Mouse (Mus musculus): ENCODE measurements around the gene Lrrc1. TPM values are rescaled to one million over a fixed set of nuclear protein-coding genes. Genes with fewer than 3 reads are reported as not detected.
"Not testable (repeated sequence)": the region's sequence is repeated elsewhere in the genome, so short reads cannot be mapped to it uniquely, and the experiment has no call there.

The Lrrc1 gene
- 10 to 100 TPM; 10.0 to 15.1 TPM for total RNA-seq (2021)
- 10.7 and 22.8 TPM in 2 replicates for polyA plus RNA-seq (2012; rRNA removed)
- long read RNA-seq, transcript Lrrc1-205 (14 exons, 3,121 nt), result major isoform, 10 of 14 reads
- long read RNA-seq, partial matches to known transcripts, result 1 of 14 reads
- long read RNA-seq, other reads (novel, unspliced or antisense), result 3 of 14 reads

DNA sequence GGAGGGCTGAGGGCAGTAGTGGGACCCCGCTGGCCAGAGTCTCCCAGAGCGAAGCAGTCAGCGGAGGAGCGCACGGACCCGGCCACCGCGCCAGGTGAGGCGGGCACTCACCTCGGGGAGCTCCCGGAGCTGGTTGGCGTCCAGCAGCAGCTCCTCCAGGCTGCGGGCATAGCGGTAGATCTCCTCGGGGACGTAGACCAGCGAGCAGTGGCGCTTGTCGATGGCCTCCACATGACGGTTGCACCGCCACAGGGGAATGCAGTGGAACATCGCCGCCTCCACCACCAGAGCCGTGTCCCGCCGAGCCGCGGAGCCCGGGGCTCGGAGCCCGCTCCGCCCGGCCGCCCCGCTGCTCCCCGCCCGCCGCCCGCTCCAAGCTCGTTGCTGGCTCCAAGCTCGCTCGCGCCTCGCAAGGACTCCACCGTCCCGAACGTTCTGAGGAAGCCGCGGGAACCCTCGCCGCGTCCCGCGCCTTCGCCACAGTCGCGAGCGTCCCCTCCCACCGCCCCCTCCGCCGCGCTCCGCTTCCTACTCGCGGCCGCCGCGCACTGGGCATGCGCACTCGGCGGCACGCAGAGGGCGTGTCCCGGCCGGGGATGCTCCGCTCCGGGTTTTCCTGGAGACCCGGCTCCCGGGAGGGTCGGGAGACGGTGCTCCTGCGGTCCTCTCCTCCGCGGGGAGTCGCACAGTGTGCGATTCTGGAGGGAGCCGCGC lies at the start of gene Lrrc1:
Gene Lrrc1, minus strand, starts transcription at position 517 of the 714 bp plus-strand sequence.
- peak; percentile 94 for DNase-seq

DNA sequence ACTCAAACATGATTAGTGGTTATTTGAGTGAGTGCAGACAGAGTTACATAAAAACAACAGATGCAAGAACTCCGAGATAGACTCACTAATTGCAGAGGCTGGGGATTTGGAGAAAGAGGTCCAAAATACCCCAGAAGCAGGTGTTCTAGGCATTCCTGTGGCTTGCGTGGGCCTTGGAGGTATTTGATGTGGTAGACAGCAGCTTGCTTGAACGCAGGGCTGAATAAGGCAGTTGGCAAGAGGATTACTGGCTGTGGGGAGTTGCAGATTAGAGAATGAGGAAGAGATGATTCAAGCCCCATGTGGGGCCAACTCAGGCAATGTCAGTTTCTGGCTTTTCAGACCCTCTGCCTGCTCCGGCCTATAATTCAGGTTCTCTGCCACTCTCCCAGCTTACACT lies 47.8 kb upstream of the Lrrc1 start:
- DNase-seq, result no peak

DNA sequence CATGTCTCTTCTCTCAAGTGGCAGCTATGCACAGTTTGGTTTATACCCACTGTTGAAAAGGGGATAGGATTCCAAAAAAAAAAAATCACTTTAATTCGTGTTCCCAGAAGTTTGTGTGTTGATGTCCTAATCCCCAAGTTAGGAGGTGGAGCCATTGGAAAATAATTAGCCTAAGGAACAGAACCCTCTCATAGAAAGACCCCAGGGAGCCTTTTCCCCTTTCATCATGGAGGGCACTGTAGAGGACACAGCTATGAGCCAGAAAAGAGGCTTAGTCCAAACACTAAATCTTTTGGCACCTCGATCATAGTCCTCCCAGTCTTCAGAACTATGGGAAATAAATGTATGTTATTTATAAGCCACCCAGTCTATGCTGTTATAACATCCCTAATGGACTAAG lies 44.8 kb upstream of the Lrrc1 start:
- no peak for DNase-seq

DNA sequence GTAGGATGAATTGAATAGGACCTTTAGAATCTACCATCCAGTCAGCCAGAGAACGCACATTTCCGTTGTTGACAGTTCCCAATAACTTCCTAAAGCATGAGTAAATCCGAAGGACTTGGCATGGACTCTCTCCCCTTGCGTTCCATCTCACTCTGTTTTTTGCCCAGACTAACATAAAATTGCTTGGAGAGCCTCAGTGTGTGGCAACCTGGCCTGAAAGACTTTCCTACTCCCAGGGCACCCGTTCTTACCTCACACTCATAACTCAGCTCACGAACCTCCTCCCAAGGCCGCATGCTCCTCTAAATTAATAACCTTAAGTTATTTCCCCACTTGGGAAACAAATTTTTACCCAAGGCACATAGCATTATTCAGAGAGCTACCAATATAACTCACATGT lies 42.9 kb upstream of the Lrrc1 start:
- DNase-seq, result peak; percentile 9

DNA sequence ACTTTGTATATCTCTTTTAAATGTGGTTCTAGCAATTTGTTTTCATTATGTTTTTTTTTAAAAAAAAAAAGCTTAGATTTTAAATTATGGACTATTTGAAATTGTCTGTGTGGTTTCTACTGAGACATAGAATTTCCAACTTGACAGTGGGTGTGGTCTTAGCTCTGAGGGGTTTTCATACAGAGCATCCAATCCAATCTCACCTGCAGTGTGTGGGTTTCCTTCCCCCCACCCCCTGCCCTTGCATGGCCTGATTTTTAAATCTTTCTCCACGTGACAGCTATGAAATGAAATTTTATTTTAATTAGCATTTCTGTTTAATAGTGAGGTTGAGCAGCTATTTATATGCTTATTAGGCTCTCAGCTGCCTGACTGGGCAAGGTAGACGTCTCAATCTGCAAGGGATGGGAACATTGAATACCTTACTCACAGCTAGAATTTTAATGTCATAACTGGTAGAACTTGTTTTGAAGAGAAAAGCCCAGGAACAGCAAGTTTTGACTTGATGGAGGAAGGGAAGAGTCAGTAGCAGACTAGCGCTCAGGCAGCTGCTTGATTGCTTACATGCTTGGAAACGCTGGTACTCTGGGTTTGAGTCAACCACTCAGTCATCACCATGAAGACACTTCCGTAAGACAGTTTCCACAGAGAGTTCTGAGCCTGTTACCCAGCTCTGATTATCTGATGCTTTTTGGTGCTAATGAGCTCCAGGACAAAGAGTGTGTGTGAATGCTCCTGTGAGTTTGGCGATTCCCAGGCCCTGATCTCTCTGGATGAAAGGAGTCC lies 42.3 kb upstream of the Lrrc1 start:
- DNase-seq, result no peak

DNA sequence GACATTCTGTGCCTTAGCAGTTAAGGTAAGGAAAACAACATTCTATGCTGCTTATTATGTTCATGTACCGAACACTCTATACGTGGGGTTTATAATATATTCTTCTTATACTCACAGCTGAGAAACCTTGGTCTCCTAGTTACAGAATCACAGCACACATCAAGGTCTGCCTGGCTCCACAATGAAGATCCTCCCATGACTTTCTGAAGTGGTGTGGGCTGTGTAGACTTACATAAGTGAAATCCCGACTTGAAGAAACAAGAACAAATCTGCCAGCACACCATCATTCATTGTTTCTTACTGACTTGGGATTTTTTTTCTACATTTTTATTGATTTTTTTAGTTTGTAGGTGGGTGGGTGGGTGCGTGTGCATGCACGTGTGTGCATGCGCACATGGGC lies 40.1 kb upstream of the Lrrc1 start:
- no peak for DNase-seq

DNA sequence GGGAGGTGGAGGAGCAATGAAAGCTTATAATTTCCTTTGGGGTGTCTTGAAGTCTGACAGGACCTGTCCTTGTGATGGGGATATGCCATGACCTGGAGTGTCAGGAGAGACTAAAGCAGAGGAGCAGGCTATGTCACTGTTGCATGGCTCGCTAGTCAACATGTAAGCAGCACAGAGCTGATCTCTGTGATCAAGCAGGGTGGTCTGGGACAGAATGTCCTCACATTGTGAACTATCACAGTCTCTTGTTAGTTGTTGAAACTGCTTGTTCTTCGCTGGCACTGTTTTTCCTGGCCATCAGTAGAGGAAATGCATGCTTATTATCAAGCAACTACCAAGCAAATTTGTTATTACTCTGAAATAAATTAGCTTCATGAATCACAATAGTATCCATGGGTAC lies 38.6 kb upstream of the Lrrc1 start:
- no peak for DNase-seq

DNA sequence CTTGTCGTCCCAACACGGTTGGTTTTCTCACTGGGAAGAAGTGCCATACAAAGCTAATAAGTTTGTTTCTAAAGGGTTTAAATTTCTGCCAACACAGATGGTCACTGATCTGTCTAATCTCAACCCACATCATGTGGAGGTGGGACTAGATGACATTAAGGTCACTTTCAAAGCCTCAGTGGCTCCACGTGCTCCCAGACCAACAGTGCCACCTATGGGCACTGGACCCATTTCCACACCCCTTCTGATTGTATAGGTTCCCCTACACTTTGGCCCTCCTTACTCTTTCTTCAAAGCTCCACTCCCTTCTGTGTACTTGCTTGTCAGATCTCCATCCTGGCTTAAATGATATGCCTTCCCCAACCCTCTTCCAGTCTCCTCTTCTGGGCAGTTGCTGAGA lies 35.2 kb upstream of the Lrrc1 start:
- no peak for DNase-seq

DNA sequence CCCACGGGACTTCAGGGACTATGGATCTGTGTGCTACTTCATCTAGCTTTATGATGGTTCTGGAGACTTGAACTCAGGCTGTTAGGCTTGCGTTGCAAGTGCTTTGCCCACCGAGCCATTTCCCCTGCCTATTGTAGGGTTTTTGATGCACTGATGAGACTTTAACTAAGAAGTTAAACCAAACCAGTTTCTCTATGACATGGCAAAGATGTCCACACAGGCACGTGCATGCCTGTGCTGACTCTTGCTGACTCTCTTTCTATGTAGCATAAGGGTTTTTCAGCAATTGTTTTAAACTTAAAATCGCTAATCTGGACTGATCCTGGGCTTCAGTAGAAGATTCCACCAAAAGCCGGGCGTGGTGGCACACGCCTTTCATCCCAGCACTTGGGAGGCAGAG lies 33.3 kb upstream of the Lrrc1 start:
- DNase-seq, result no peak

DNA sequence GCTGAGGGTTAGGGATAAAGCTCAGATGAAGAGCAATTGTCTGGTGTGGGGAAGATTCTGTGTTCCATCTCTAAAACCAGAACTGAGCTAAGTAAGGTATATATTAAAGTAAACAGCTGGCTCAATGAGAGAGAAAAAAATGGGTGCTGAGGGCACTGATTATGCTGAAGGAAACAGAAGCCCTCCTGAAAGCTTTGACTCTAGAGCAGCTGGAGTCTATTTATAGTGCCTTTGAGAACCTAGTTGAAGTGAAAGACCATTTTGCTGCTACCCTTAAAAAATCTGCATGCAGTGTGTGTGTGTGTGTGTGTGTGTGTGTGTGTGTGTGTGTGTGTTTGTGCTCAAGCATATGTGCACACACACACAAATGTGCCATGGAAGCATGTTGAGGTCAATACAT lies 32.7 kb upstream of the Lrrc1 start:
- DNase-seq, result no peak

DNA sequence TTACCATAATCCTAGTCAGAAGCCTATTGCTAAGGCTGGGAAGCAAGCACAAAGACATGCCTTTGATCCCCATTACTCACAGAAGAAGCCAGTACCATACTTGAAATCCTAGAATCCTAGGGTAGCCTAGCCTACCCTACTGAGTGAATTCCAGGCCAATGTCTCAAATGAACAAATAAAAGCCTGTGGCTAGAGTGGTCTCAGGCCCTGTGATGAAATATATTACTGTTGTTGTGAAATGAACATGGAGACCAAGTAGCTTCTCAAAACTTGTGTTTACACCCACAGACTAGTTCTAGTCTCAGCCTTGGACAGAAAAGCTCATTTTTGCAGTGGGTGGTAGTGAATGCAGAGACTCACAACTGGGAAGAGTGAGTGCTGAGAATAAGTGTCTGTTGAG lies 31.6 kb upstream of the Lrrc1 start:
- DNase-seq, result no peak

DNA sequence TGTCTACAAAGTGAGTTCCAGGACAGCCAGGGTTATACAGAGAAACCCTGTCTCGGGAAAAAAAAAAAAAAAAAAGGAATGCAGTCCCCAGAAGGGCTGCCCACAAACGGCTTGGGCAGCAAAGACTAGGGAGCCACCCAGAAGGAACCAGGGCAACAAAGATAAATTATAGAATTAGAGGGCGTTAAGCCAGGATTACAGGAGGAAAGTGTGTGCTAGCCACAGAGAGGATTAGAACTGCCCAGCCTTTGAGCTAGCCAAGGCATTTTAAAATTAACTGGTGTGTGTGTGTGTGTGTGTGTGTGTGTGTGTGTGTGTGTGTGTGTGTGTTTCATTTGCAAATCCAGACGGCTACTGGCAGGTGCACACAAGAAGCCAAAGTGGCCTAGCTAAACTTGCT lies 30.3 kb upstream of the Lrrc1 start:
- DNase-seq, result not testable (repeated sequence)

DNA sequence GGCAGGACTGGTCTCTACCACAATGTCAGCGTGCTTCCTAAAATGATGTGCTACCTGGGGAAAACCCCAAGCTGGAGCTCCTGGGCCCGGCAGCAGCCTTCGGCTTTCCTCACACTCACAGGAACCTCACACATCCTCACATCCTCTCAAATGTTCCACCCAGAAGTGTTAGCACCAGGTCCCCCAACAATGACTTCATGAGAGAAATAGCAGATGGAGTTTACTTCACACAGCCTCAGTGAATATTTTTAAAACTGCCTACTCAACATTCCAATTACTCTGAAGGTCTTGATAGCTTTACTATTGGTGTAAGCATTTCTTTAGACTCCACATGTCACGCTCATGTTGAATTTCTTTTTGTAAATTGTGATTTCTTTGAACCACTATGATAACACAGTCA lies 27.2 kb upstream of the Lrrc1 start:
- DNase-seq, result no peak

DNA sequence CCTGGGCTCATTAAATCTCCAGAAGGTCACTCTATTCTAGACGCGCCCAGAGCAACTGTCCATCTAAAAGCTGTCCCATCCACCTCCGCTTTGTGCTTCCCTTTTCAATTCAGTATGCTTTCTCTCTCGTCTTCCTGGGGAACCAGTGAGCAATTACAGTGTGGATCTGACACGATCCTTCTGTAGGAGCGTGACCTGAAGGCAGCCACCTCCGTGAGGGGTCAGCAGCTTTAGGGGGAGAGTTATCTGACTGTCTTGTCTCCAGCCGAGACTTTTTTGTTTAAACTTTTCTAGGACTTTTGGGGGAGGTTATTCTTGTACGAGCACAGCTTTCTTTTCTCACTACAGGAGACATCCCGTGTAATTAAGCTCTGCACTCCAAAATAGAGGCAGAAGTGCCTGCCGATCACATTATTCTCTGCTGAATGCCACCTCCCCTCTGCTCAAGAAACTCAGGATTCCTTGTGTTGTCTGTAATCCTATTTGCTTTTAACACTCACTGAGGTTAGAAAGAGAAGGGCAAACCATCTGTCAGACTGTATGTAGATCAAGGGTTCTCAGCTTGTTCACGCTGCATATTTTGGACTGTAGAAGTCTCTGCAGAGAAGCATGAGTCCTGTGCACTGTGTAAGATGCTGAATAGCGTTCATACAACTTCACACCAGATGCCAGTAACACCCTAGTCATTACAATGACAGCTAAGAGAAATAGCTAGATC lies 24.3 kb upstream of the Lrrc1 start:
- DNase-seq, result no peak

DNA sequence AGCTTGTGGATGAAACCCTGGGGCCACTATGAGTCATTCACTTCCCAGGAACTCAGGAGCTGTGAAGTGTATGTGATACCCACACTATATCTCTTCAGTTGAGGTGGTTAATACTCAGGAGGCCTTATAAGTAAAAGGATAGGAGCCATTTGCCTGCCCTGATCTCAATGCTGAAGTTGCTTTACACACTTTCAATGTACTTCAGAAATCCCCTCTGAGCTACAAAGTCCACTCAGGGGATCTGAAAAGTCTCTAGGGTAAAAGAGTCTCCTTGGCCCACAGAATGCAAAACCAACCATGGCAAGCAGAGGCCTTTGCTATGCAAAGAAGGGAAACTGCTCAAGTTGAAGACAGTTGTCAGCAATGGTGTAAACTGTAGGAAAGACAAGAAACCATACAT lies 17.2 kb upstream of the Lrrc1 start:
- no peak for DNase-seq

DNA sequence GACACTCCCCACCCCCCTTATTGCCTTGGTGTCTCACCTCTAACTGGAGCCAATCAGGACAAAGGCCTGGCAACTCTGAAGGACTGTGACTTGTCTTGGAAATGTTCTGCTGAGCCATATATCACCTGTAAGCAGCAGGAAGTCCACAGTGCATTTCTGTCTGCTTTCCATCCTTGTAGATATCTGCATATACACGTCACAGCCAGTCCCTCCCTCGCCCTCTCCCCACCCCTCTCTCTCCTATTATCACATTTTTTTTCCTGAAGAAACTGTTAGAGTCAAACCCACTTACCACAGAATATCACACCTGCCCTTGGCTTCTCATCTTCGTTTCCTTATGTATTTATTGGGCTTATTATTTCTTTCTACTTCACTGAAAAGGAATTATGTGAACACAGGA lies 13.3 kb upstream of the Lrrc1 start:
- DNase-seq, result no peak

DNA sequence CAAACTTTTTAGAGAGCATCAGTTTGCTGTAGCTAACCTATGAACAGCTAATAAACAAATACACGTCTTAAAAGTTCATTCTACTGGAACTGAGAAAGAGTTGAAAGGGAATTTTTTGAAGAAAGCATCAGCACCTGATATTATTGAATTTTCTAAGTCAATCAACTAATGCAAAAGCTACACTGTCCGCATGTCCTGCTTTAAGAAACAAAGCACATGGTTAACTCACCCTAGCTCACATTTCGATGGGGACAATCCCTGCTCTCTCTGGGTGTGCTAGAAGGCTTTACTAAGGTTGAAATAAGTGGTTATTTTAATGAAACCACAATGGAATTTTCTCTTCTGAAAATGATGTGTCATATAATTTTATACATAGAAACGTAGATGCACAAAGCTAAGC lies 12.5 kb upstream of the Lrrc1 start:
- no peak for DNase-seq

DNA sequence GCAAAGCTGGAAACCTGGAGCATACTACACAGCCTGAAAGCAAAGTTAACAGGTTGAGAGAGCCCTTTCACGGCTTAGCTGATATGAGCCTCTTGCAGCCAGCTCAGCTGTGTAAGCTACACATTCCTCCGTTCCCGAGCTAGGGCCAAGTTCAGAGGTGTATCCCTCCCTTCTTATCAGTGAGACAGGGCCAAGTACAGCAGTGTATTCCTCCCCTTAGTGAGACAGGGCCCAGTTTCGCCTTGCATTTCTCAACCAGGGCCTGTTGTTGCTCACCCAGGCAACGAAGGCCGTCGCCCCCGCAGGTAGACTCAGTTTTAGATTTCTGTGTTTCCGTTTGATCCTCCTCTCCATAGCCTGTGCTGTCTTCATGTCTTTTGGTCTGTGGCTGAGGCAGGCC lies 11.8 kb upstream of the Lrrc1 start:
- DNase-seq, result no peak

DNA sequence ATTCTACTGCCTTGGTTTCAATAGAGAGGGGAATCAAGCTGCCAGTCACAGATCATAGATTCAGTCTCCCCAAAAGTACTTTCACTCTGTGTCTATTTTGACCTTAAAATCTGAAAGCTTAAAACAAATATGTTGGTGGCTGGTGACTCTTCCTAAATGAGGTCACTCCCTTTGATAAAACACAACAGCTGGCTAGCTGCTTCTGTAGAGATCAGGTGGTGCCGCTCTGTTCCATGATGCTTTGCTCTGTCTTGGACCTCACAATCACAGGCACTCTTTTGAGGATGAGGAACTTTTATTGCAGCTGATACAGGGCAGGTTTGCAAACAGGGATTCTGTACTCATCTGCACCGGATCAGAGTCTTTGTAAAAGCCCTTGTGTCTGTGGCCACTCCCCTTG lies 8.8 kb upstream of the Lrrc1 start:
- DNase-seq, result no peak

DNA sequence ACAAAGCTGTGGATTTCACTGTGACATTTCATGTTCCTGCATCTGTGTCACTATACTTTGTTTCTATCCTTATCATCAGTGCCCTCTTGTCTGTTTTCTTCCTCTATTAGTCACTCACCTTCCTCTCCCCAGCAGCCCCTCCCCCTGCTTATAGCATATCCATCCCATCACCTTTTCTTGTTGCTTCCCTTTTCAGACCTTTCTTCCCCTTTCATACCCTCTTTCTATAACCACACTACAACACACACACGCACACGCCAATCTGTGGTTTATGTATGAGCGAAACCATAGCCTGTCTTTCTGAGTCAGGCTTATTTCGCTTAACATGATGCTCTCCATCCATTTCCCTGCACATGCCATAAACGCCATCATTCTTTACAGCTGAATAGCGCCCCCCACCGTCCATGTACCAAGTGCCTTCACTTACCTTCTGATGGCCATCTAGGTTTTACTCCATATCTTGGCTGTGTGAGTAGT lies 6.4 kb upstream of the Lrrc1 start:
- no peak for DNase-seq

DNA sequence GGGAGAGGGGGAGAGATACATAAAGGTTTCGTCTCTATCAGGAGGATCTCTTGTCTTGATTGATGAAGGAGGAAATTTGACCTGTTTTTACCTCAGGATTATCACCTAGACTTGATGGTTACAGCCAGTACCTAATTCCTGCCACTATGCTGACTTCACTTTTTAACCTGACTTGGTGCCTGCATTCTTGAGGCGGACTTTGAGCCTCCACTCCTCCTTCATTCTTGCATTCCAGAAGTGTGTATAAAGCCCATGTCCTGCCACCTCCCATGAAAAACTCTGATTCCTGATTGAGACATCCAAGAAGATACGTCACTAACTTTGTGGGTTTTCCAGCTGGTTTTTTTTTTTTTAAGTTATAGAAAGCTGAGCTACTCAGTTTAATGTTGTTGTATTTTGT lies 1.3 kb upstream of the Lrrc1 start:
- no peak for DNase-seq

DNA sequence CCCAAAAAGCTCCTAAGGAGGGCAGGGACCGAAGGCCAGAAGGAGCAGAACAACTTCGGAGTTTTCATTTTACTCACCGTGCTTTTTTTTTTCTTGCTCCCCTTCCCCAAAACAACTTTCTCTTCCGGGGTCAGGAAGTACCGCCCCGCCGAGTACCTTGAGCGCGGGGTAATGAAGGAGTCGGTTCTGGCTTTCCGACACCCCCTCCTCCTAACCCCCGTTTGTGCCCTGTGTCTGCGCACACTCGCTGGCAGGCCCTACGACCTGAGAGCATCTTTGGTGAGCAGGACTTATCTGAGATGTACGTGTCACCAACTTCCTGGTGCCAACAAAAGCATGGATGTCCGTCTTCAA lies 375 bp upstream of the Lrrc1 start:
- DNase-seq, result no peak

Data from adrenal gland, adult 2 months (tissue).